Mouse (Mus musculus): ENCODE results near the gene Hist2h2ac.
"Not testable (repeated sequence)": the region's sequence is repeated elsewhere in the genome, so short reads cannot be mapped to it uniquely, and the experiment has no call there.

Gene Hist2h2ac

GRCm38 (mm10) chr3:96249034-96249345 is 28.3 kb upstream of the Hist2h2ac start:
- no peak for DNase-seq (ENCODE audit: extremely low spot score, low read depth, low spot score)

- no peak for DNase-seq (ENCODE audit: extremely low spot score, low read depth, low spot score)
Measured at GRCm38 (mm10) chr3:96248141-96249033, 27.7 kb upstream of the Hist2h2ac start.

GRCm38 (mm10) chr3:96247356-96248140 is 26.9 kb upstream of the Hist2h2ac start:
- DNase-seq (ENCODE audit: extremely low spot score, low read depth, low spot score), result peak; percentile 46

GRCm38 (mm10) chr3:96246427-96246856 is 25.8 kb upstream of the Hist2h2ac start, which contains the start of gene Hist2h3c1:
Gene Hist2h3c1, plus strand, starts transcription at chr3:96246685.
- DNase-seq (ENCODE audit: extremely low spot score, low read depth, low spot score), result not testable (repeated sequence)

- not testable (repeated sequence) for DNase-seq (ENCODE audit: extremely low spot score, low read depth, low spot score)
Measured at GRCm38 (mm10) chr3:96246018-96246417, 25.3 kb upstream of the Hist2h2ac start.

GRCm38 (mm10) chr3:96245003-96245886 is 24.6 kb upstream of the Hist2h2ac start, which contains the start of gene Hist2h2aa1:
Gene Hist2h2aa1, plus strand, starts transcription at chr3:96245497.
- not testable (repeated sequence) for DNase-seq (ENCODE audit: extremely low spot score, low read depth, low spot score)

GRCm38 (mm10) chr3:96243921-96244572 is 23.4 kb upstream of the Hist2h2ac start:
- DNase-seq (ENCODE audit: extremely low spot score, low read depth, low spot score), result no peak

GRCm38 (mm10) chr3:96240799-96241197 is 20.1 kb upstream of the Hist2h2ac start:
- DNase-seq (ENCODE audit: extremely low spot score, low read depth, low spot score), result no peak

GRCm38 (mm10) chr3:96239949-96240798 is 19.5 kb upstream of the Hist2h2ac start, which contains the start of gene Hist2h2aa2:
Gene Hist2h2aa2, minus strand, starts transcription at chr3:96240276.
- DNase-seq (ENCODE audit: extremely low spot score, low read depth, low spot score), result not testable (repeated sequence)

GRCm38 (mm10) chr3:96238954-96239793 is 18.5 kb upstream of the Hist2h2ac start, which contains the start of gene Hist2h3c2:
Gene Hist2h3c2, minus strand, starts transcription at chr3:96239127.
- DNase-seq (ENCODE audit: extremely low spot score, low read depth, low spot score), result not testable (repeated sequence)

- DNase-seq (ENCODE audit: extremely low spot score, low read depth, low spot score), result no peak
Measured at GRCm38 (mm10) chr3:96237904-96238511, 17.3 kb upstream of the Hist2h2ac start.

- DNase-seq (ENCODE audit: extremely low spot score, low read depth, low spot score), result no peak
Measured at GRCm38 (mm10) chr3:96237335-96237903, 16.7 kb upstream of the Hist2h2ac start.

GRCm38 (mm10) chr3:96236834-96237334 is 16.2 kb upstream of the Hist2h2ac start:
- no peak for DNase-seq (ENCODE audit: extremely low spot score, low read depth, low spot score)

- DNase-seq (ENCODE audit: extremely low spot score, low read depth, low spot score), result no peak
Measured at GRCm38 (mm10) chr3:96235836-96236235, 15.2 kb upstream of the Hist2h2ac start.

- DNase-seq (ENCODE audit: extremely low spot score, low read depth, low spot score), result no peak
Measured at GRCm38 (mm10) chr3:96234914-96235313, 14.2 kb upstream of the Hist2h2ac start.

GRCm38 (mm10) chr3:96231758-96232120 is 11.1 kb upstream of the Hist2h2ac start:
- no peak for DNase-seq (ENCODE audit: extremely low spot score, low read depth, low spot score)
